Mouse (Mus musculus) left cerebral cortex, postnatal 36 days (tissue): ENCODE data around the gene Pde4d. TPM values are rescaled to one million over a fixed set of nuclear protein-coding genes. Genes with fewer than 3 reads are reported as not detected.

Experiments
- DNase-seq, 2 experiments: peaks; one replicate each; pipeline ENCODE4 v3.0.0; 2021 to 2022; ENCODE audit warnings: low spot score in 2 of 2, mixed read lengths in 1 of 2
- intact Hi-C: fragments of 180-260 bp; cut with DNase I; formaldehyde crosslinking; loops from one replicate; pipeline ENCODE4 v1.15.1; 2025
- total RNA-seq, 2 experiments: library from RNA; stranded (reverse); gene quantifications; 2 replicates each; pipeline ENCODE4 v1.2.3; 2021

The Pde4d gene
- total RNA-seq, 2 experiments from 2014 or later, result 110 to 119 TPM

- no peak for DNase-seq
- intact Hi-C loops, result no loop called here
These were observed 1245.3 kb downstream of the Pde4d start for GRCm38 (mm10) chr13:109695098-109695497.

GRCm38 (mm10) chr13:109706141-109706540, 1256.4 kb downstream of the Pde4d start:
- intact Hi-C loops, result no loop called here
- DNase-seq, result no peak

DNA sequence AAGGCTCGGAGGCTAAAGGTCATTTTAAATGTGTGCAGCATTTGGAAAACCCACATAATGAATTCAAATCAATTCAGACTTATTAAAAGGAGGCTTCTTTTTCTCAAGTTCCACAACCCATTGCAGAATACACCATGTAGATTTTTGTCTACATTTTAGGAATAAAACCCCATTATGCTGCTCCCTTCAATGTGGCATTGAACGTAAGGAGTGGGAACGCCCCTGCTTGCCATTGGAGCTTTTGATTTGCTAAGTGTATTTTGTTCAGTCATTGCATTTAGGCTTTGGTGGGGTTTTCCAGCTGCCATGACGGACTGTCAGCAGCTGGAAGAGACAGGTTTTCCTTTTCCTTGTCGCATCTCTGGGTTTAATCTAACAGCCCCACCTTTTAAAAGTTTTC, 1256.8 kb downstream of the Pde4d start:
- no peak for DNase-seq
- intact Hi-C loops, result no loop called here

GRCm38 (mm10) chr13:109707154-109707553, 1257.4 kb downstream of the Pde4d start:
- intact Hi-C loops, result no loop called here
- DNase-seq, result no peak

DNA sequence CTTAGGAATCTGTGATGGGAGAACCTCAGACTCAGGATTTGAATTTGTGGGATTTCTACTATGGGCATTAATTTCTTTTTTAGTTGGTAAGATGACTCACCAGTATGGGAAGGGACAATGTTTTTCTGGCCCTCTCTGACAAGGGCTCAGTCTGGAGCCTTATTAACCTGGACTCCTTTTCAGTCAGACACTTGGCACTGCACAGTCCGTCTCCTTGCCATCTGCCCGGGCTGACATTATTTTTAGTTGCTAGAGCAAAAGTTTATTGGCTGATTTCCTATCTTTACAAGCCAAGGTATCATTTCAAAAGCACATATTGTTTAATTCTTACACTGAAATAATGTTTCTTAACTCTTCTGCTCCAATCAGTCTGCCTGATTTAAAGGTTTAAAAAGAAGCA, 1258.6 kb downstream of the Pde4d start:
- intact Hi-C loops, result no loop called here
- no peak for DNase-seq

GRCm38 (mm10) chr13:109714581-109714980, 1264.8 kb downstream of the Pde4d start:
- intact Hi-C loops, result no loop called here
- DNase-seq, result no peak

DNA sequence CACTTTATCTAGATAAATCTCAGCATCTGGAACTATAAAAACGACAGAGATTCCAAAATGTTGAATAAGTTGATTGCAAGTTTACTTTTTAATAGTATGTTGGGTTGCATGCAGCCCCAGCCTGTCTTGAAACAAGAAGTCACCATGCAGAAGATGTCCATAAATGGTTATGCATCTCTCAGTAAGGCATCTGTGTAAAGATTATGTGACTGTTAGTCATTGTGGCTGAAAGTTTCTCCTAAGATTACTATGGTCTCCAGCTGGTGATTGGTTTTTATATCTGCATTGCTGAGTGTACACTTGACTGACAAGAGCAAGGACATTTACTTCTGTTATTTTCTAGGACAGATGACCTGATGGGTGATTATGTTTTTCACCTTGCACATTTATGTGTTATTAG, 1265.6 kb downstream of the Pde4d start:
- intact Hi-C loops, result no loop called here
- DNase-seq, result no peak

GRCm38 (mm10) chr13:109720127-109720713, 1270.5 kb downstream of the Pde4d start:
- intact Hi-C loops, result no loop called here
- DNase-seq, result no peak

- intact Hi-C loops, result no loop called here
- DNase-seq, result no peak
These were observed 1272.7 kb downstream of the Pde4d start for GRCm38 (mm10) chr13:109722237-109723119.

- intact Hi-C loops, result no loop called here
- no peak for DNase-seq
These were observed 1277.6 kb downstream of the Pde4d start for GRCm38 (mm10) chr13:109727346-109727745.

DNA sequence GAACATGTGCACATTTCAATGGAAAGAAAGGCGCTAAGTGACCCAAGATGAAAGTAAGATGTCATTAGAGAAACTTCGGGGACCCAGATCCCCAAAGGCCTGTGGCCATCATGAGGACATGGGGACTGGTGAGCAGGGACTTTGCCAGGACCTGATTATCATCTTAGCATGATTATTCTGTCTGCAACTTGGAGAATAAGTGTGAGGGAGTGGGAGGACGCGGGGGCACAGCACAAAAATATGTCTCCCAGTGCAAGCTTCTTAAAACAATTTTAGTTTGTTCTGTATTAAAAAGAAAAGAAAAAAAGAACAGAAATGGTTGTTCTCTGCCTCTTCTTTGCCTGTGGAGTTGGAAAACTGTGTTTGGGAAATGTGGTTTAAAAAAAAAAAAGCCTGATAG, 1279.9 kb downstream of the Pde4d start:
- intact Hi-C loops, result no loop called here
- DNase-seq, result peak; percentile 32 to 50

GRCm38 (mm10) chr13:109732655-109733376, 1283.1 kb downstream of the Pde4d start:
- intact Hi-C loops, result no loop called here
- no peak for DNase-seq

DNA sequence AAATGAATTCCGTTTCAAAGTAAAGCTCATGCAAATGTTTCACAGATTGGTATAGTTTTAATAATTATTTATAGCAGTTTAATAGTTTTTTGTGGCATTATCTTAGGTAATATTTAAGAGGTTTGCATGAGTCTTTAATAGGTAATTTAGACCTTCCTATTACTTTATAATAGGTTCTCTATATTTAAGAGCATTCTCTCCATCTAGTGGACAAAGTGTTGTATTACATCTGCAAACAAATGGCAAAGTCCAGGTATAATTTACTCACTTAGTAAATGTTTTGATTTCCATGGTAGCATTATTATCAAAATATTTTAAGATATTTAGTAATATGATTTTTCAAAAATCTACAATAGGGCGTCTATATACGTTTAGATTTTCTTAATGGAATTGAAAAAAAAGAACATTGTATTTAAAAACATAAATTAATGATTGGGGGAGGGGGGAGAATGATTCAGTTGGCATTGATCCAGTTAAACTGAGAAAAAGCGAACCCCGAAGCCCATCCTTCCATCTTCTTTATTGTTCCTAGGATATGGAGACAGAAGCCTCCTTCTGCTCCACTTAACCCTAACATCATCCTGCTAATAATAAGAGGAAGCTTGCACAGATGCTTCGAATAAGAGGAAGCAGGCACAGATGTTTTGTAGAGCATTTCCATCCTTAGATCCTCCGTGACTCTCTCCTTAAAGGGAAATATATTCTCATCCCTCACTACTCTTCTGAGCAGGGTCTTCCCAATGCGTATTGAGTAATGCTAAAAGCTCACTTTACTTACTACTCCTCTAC, 1286.7 kb downstream of the Pde4d start:
- no peak for DNase-seq
- intact Hi-C loops, result loop anchor here (2.0 to 5.0 kb wide), 3 partner anchors 49 to 509 kb away; no protein-coding TSS in a partner anchor

GRCm38 (mm10) chr13:109746492-109746891, 1296.7 kb downstream of the Pde4d start:
- intact Hi-C loops, result no loop called here
- no peak for DNase-seq

- no peak for DNase-seq
- intact Hi-C loops, result no loop called here
These were observed 1302.6 kb downstream of the Pde4d start for GRCm38 (mm10) chr13:109752236-109752863.

- no peak for DNase-seq
- intact Hi-C loops, result loop anchor here (5.0 kb wide), 2 partner anchors 140 to 530 kb away; no protein-coding TSS in a partner anchor
These were observed 1307.1 kb downstream of the Pde4d start for GRCm38 (mm10) chr13:109756854-109757253.

- no peak for DNase-seq
- intact Hi-C loops, result loop anchor here (5.0 kb wide), 2 partner anchors 142 to 532 kb away; no protein-coding TSS in a partner anchor
These were observed 1309.5 kb downstream of the Pde4d start for GRCm38 (mm10) chr13:109759201-109759600.

- DNase-seq, result no peak
- intact Hi-C loops, result no loop called here
These were observed 1311.3 kb downstream of the Pde4d start for GRCm38 (mm10) chr13:109761081-109761480.

DNA sequence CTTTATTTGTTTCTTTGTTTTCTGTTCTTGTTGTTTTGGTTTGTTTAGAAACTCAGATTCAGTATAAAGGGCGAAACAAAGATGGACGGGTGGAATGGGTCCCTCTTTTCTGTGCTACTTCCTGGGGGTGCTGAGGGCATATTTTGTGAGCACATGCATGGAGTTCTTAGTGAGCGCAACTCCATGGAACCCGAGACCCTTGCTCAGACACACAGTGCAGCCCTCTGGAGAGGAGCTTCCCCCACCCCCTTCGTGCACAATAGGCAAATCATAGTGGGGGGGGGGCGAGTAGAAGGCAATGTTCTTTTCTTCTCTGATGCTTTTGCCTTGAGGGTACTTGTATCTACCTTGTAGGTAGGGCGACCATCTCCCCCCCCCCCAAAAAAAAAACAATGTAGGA, 1325.0 kb downstream of the Pde4d start:
- no peak for DNase-seq
- intact Hi-C loops, result no loop called here
